9 mouse cellular contexts compared by ENCODE assay signal in genomic region chr6:30895819-30896194, GRCm38 (mm10). TPM values are rescaled to one million over a fixed set of nuclear protein-coding genes. Genes with fewer than 3 reads are reported as not detected.
A peak's percentile ranks its signal among the peaks of the same experiment; 100 is the strongest.
DNase-seq lines count a peak whose midpoint lies in the region; ATAC-seq and TF ChIP-seq lines count a peak whose summit lies in the region.
"Had no signal": no experiment of that assay in that cellular context is flagged by ENCODE, and none has a peak within 500 bp of the region (broad histone marks: within the 10 kb centered on the region; RNA-seq: fewer than 3 reads in every experiment).

No protein-coding gene starts in this region.

- no peaks in the 10 kb centered on the region for H3K36me3 ChIP-seq in heart, embryonic 10.5 days
- H3K36me3 ChIP-seq in spleen, adult 2 months (ENCODE audit: control insufficient read depth, insufficient read depth, low read length): peaks cover 2% of the 10 kb centered on the region; the same call in 1 of the 2 replicates
- no peaks in the 10 kb centered on the region for H3K36me3 ChIP-seq in liver, embryonic 11.5 days (ENCODE audit: control insufficient read depth, insufficient read depth, low read length)
- H3K36me3 ChIP-seq in stomach, embryonic 16.5 days (ENCODE audit: control insufficient read depth, insufficient read depth, low read length): no peaks in the 10 kb centered on the region

- H3K4me2 ChIP-seq in liver, embryonic 11.5 days: peak overlapping the region; percentile 58
- H3K4me2 ChIP-seq in stomach, embryonic 16.5 days (ENCODE audit: low read depth, low read length): peak overlapping the region; percentile 66

- no peak for DNase-seq in heart, embryonic 10.5 days (ENCODE audit: low spot score)
- no peak for DNase-seq in heart, adult 8-10 months (ENCODE audit: low spot score)
- no peak for DNase-seq in spleen, adult 2 months (ENCODE audit: low read depth in 1 of 2, low spot score in 2 of 2)
- no peak for DNase-seq in spleen, adult 18-20 months
- DNase-seq in fibroblast of lung, adult 2 months (ENCODE audit: low read depth): peak; percentile 12
- no peak for DNase-seq in liver, embryonic 11.5 days (ENCODE audit: low spot score)
- no peak for DNase-seq in gastrocnemius, adult 8-10 months (ENCODE audit: low spot score in 2 of 2)

- ATAC-seq in liver, embryonic 11.5 days (replicated peaks; ENCODE audit: low FRiP score): no peak
- no peak; the same call in 1 of the 2 replicates for ATAC-seq in stomach, embryonic 16.5 days (ENCODE audit: insufficient read depth, low FRiP score)

- H3K27me3 ChIP-seq in heart, embryonic 10.5 days (ENCODE audit: insufficient read depth, poor library complexity, severe bottlenecking): no peaks in the 10 kb centered on the region
- H3K27me3 ChIP-seq in spleen, adult 2 months (ENCODE audit: control insufficient read depth, insufficient read depth, low read length): no peaks in the 10 kb centered on the region
- no peaks in the 10 kb centered on the region for H3K27me3 ChIP-seq in liver, embryonic 11.5 days (replicated peaks; ENCODE audit: control insufficient read depth, insufficient read depth, low read length)
- no peaks in the 10 kb centered on the region for H3K27me3 ChIP-seq in stomach, embryonic 16.5 days (ENCODE audit: control insufficient read depth, insufficient read depth, low read length)

- peak overlapping the region; percentile 77 for H3K9ac ChIP-seq in liver, embryonic 11.5 days (ENCODE audit: low read depth, low read length)
- H3K9ac ChIP-seq in stomach, embryonic 16.5 days (ENCODE audit: low read length): peak overlapping the region; percentile 73

- no peak for TF ChIP-seq POLR2A in spleen, adult 2 months (IDR thresholded peaks at IDR 0.05; ENCODE audit: low read depth, low read length)

- 30% methylated on average over 3 of the region's 3 CpGs for WGBS in heart, embryonic 10.5 days
- WGBS in spleen, adult 2 months: 28% methylated on average over 3 of the region's 3 CpGs
- WGBS in liver, embryonic 11.5 days: 27% methylated on average over 3 of the region's 3 CpGs
- 21% methylated on average over 3 of the region's 3 CpGs for WGBS in stomach, embryonic 16.5 days

- peak overlapping the region; percentile 77 for H3K4me3 ChIP-seq in heart, embryonic 10.5 days
- peak overlapping the region; percentile 91 for H3K4me3 ChIP-seq in spleen, adult 2 months (ENCODE audit: extremely low read depth, insufficient read depth, insufficient read length)
- H3K4me3 ChIP-seq in liver, embryonic 11.5 days (ENCODE audit: low read depth, low read length): peak overlapping the region; percentile 74
- peak overlapping the region; percentile 53 for H3K4me3 ChIP-seq in stomach, embryonic 16.5 days (replicated peaks; ENCODE audit: low read length)

- no peaks in the 10 kb centered on the region for H3K9me3 ChIP-seq in heart, embryonic 10.5 days
- no peaks in the 10 kb centered on the region for H3K9me3 ChIP-seq in liver, embryonic 11.5 days (ENCODE audit: control insufficient read depth, low read length)
- no peaks in the 10 kb centered on the region for H3K9me3 ChIP-seq in stomach, embryonic 16.5 days (replicated peaks; ENCODE audit: control insufficient read depth, low read length)

- no peak for TF ChIP-seq CTCF in spleen, adult 2 months (IDR thresholded peaks at IDR 0.05; ENCODE audit: extremely low read depth, insufficient read depth, insufficient read length, insufficient replicate concordance)

- peak overlapping the region; percentile 97 for H3K27ac ChIP-seq in heart, embryonic 10.5 days
- no peak overlapping the region for H3K27ac ChIP-seq in spleen, adult 2 months (ENCODE audit: insufficient read depth, low read length)
- H3K27ac ChIP-seq in liver, embryonic 11.5 days (ENCODE audit: low read depth, low read length): peak overlapping the region; percentile 84
- peak overlapping the region; percentile 95 for H3K27ac ChIP-seq in stomach, embryonic 16.5 days (ENCODE audit: low read length)

- peaks cover 11% of the 10 kb centered on the region for H3K4me1 ChIP-seq in heart, embryonic 10.5 days
- peaks cover 2% of the 10 kb centered on the region; the same call in 1 of the 2 replicates for H3K4me1 ChIP-seq in spleen, adult 2 months (ENCODE audit: control insufficient read depth, insufficient read depth, insufficient read length)
- peaks cover 9% of the 10 kb centered on the region; the same call in 1 of the 2 replicates for H3K4me1 ChIP-seq in liver, embryonic 11.5 days (replicated peaks; ENCODE audit: control insufficient read depth, insufficient read depth, low read length)
- H3K4me1 ChIP-seq in stomach, embryonic 16.5 days (ENCODE audit: control insufficient read depth, insufficient read depth, low read length): peaks cover 13% of the 10 kb centered on the region; the same call in 1 of the 2 replicates

RNA-seq across cellular contexts. Expression of gene Copg2, which starts 0.8 kb away (rescaled TPM):
- 18.6 and 27.7 TPM in 2 replicates for polyA plus RNA-seq in heart, embryonic 10.5 days (2016; fragmentation: Nextera tagmentation; extraction: Ambion mirVana)
- 10 to 100 TPM; 38.2 to 41.3 (median 39.9) TPM for total RNA-seq in heart, adult 8-10 months (2022)
- polyA plus RNA-seq in spleen, adult 2 months (2012; rRNA removed): 4.4 and 5.5 TPM in 2 replicates
- 17.9 and 19.4 TPM in 2 replicates for polyA plus RNA-seq in liver, embryonic 11.5 days (2014; fragmentation: Nextera tagmentation; extraction: Ambion mirVana)
- polyA plus RNA-seq in stomach, embryonic 16.5 days (2015; fragmentation: Nextera tagmentation; extraction: Ambion mirVana): 18.3 and 20.6 TPM in 2 replicates
- 10 to 100 TPM; 13.0 to 14.5 (median 13.4) TPM for total RNA-seq in gastrocnemius, adult 8-10 months (2022)

RNA-seq across cellular contexts. Expression of gene Tsga13, which starts 19.6 kb away (rescaled TPM):
- polyA plus RNA-seq in heart, embryonic 10.5 days (2016; fragmentation: Nextera tagmentation; extraction: Ambion mirVana): not detected in 2 replicates
- not detected for total RNA-seq in heart, adult 8-10 months (2022)
- 0.16 and 0.32 TPM in 2 replicates for polyA plus RNA-seq in spleen, adult 2 months (2012; rRNA removed)
- not detected in 2 replicates for polyA plus RNA-seq in liver, embryonic 11.5 days (2014; fragmentation: Nextera tagmentation; extraction: Ambion mirVana)
- not detected in 2 replicates for polyA plus RNA-seq in stomach, embryonic 16.5 days (2015; fragmentation: Nextera tagmentation; extraction: Ambion mirVana)
- total RNA-seq in gastrocnemius, adult 8-10 months (2022): not detected
- total RNA-seq: adrenal gland, adult 18-20 months had no signal
